Mouse (Mus musculus) heart, embryonic 15.5 days (tissue): ENCODE results near the gene Syncrip. TPM values are rescaled to one million over a fixed set of nuclear protein-coding genes. Genes with fewer than 3 reads are reported as not detected.

ENCODE experiments used
- ATAC-seq: fragments of 200-750 bp; cut with Nextera tagmentation; replicated peaks from 2 replicates; pipeline ENCODE4 v1.8.0; 2017; ENCODE audit warnings: low read depth, moderate TSS enrichment; ENCODE audit not compliant: insufficient number of reproducible peaks, insufficient read depth, low FRiP score
- H3K27ac ChIP-seq: fragments of 300-500 bp; sonication (generic); 2 replicates; pipeline ENCODE4 v1.5.1; 2015; ENCODE audit warnings: mild to moderate bottlenecking, inconsistent platforms
- H3K27me3 ChIP-seq: fragments of 300-500 bp; sonication (generic); 2 replicates; pipeline ENCODE4 v1.6.1; 2015; ENCODE audit warnings: inconsistent platforms
- H3K36me3 ChIP-seq: fragments of 300-500 bp; sonication (generic); 2 replicates; pipeline ENCODE4 v1.6.1; 2015; ENCODE audit warnings: mild to moderate bottlenecking, inconsistent platforms
- H3K4me1 ChIP-seq: fragments of 300-500 bp; sonication (generic); replicated peaks from 2 replicates; pipeline ENCODE4 v1.6.1; 2015; ENCODE audit warnings: inconsistent platforms
- H3K4me2 ChIP-seq: fragments of 300-500 bp; sonication (generic); 2 replicates; pipeline ENCODE4 v1.6.1; 2015; ENCODE audit warnings: inconsistent platforms, mild to moderate bottlenecking, moderate library complexity
- H3K4me3 ChIP-seq: fragments of 300-500 bp; sonication (generic); 2 replicates; pipeline ENCODE4 v1.5.1; 2015; ENCODE audit warnings: mild to moderate bottlenecking, inconsistent platforms
- H3K9ac ChIP-seq: fragments of 300-500 bp; sonication (generic); 2 replicates; pipeline ENCODE4 v1.6.1; 2015; ENCODE audit warnings: mild to moderate bottlenecking, inconsistent platforms
- H3K9me3 ChIP-seq: fragments of 300-500 bp; sonication (generic); replicated peaks from 2 replicates; pipeline ENCODE4 v1.6.1; 2016; ENCODE audit warnings: inconsistent platforms
- WGBS: fragments of 180-500 bp; shearing (Covaris S2); methylation state at CpG from one replicate; pipeline ENCODE4 v1.1.7; 2015; ENCODE audit warnings: mixed read lengths; 5-methylcytosine and 5-hydroxymethylcytosine counted together
- polyA plus RNA-seq: library from polyadenylated mRNA; unstranded; fragments of >200 nt; fragmentation: Nextera tagmentation; extraction: Ambion mirVana; gene quantifications from 2 replicates; pipeline ENCODE4 v1.2.1, GENCODE M21; 2015

Gene Syncrip
- polyA plus RNA-seq, 1 experiment from 2014 or later = 52.1 TPM

- Histone ChIP-seq H3K4me1 (peaks cover 11% of the 10 kb centered on the region), H3K27me3 (no peaks in the 10 kb centered on the region), H3K9me3 (no peaks in the 10 kb centered on the region), H3K27ac (no peak overlapping the region), H3K4me3 (peak overlapping the region; percentile 81), H3K9ac (0 out of 2 replicates have a peak overlapping the region, but pooled peaks have one; percentile 15), H3K36me3 (peaks cover 17% of the 10 kb centered on the region; the same call in 1 of the 2 replicates), H3K4me2 (peak overlapping the region; percentile 68)
- no peak for ATAC-seq
- WGBS = 24% methylated on average over 4 of the region's 4 CpGs
These were observed 38.6 kb upstream of the Syncrip start for GRCm38 (mm10) chr9:88520849-88521483.

DNA sequence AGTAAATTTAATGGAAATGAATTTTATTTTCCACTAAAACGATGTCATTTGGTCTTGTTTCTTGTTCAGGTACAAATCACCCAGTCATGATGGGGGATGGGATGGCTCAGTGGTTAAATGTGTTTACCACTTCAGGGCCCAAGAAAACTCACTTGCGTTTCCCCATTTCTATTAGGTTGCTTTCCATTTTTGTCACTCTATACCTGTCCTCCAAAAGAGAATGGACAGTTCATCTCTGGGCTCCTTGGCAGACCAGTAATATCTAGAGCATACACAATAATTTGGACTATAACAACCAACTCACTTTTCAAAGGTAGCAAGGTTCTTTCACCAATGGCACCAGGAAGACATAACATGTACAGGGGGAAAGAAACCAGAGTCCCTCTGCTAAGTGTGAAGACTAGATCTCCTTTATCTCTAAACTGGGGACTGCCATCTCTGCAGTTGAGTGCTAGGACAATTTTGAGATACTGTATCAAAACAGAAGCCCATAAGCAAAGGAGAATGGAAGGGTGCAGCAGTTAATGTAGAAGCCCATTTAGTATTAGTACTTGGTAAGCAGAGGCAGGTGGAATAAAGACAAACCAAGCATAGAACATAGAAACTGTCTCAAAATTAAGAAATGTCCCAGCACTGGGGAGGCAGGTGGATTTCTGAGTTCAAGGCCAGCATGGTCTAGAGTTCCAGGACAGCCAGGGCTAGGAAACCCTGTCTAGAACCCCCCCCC is 37.9 kb upstream of the Syncrip start:
- peak overlapping the region; percentile 68 for H3K4me2 ChIP-seq
- H3K27me3 ChIP-seq = no peaks in the 10 kb centered on the region
- peak overlapping the region; percentile 81; the same call in 1 of the 2 replicates for H3K4me3 ChIP-seq
- 38% methylated on average over 2 of the region's 2 CpGs for WGBS
- H3K4me1 ChIP-seq = peaks cover 11% of the 10 kb centered on the region
- H3K27ac ChIP-seq = no peak overlapping the region
- no peak for ATAC-seq
- H3K9ac ChIP-seq = 0 out of 2 replicates have a peak overlapping the region, but pooled peaks have one; percentile 15
- H3K36me3 ChIP-seq = peaks cover 17% of the 10 kb centered on the region; the same call in 1 of the 2 replicates
- no peaks in the 10 kb centered on the region for H3K9me3 ChIP-seq

GRCm38 (mm10) chr9:88519390-88520121 is 37.2 kb upstream of the Syncrip start:
- no peaks in the 10 kb centered on the region for H3K9me3 ChIP-seq
- H3K4me3 ChIP-seq = no peak overlapping the region
- no peaks in the 10 kb centered on the region for H3K27me3 ChIP-seq
- no peak overlapping the region for H3K9ac ChIP-seq
- H3K4me1 ChIP-seq = peaks cover 11% of the 10 kb centered on the region
- H3K27ac ChIP-seq = peak overlapping the region; percentile 33; the same call in 1 of the 2 replicates
- no peak for ATAC-seq
- no peak overlapping the region for H3K4me2 ChIP-seq
- H3K36me3 ChIP-seq = peaks cover 17% of the 10 kb centered on the region; the same call in 1 of the 2 replicates

- Histone ChIP-seq H3K27me3 (no peaks in the 10 kb centered on the region), H3K9me3 (no peaks in the 10 kb centered on the region), H3K36me3 (peaks cover 17% of the 10 kb centered on the region; the same call in 1 of the 2 replicates), H3K4me2 (no peak overlapping the region), H3K4me3 (no peak overlapping the region), H3K9ac (no peak overlapping the region), H3K4me1 (peaks cover 9% of the 10 kb centered on the region), H3K27ac (no peak overlapping the region)
- no peak for ATAC-seq
- 70% methylated on average over 3 of the region's 3 CpGs for WGBS
These were observed 34.1 kb upstream of the Syncrip start for GRCm38 (mm10) chr9:88516361-88516995.

DNA sequence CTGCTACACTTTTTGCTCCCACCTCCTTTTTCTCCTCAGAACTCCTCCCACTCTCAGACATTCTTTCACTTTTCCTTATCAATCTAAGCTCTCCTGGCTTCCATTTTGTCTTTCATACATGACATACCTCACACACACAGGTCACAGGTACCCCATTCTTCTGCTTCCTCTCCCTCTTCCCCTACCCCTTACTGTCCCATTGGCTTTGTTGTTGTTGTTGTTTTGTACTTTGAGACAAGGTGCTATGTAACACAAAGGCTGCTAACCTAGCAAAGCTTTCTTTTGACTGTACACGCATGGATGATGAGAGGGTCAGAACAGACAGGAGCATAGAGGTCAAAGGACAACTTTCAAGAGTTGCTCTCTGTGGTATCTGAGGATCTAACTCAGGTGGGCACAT is 33.2 kb upstream of the Syncrip start:
- 65% methylated on average over 1 of the region's 1 CpGs for WGBS
- Histone ChIP-seq H3K27ac (no peak overlapping the region), H3K36me3 (peaks cover 11% of the 10 kb centered on the region; the same call in 1 of the 2 replicates), H3K4me2 (no peak overlapping the region), H3K27me3 (no peaks in the 10 kb centered on the region), H3K4me3 (no peak overlapping the region), H3K4me1 (peaks cover 2% of the 10 kb centered on the region), H3K9ac (no peak overlapping the region), H3K9me3 (no peaks in the 10 kb centered on the region)
- ATAC-seq = no peak

DNA sequence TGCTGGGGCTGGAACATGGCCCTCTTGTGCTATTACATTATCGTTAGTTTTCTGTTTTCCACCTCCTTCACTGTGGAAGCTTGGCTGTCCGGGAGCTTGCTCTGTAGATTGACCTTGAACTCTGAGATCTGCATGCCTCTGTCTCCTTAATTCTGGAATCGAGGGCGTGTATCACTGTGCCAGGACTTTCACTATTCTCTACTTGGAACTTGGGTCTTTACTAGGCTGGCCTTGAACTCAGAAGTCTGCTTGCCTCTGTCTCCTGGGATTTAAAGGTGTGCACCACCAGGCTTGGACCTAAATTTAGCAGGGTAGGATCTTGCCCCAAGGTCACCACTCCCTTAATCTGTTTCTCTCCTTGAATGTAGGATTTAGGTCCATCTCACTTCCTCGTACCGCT is 19.5 kb upstream of the Syncrip start:
- H3K4me2 ChIP-seq = no peak overlapping the region
- no peak for ATAC-seq
- H3K9me3 ChIP-seq = no peaks in the 10 kb centered on the region

GRCm38 (mm10) chr9:88500112-88500511 is 17.7 kb upstream of the Syncrip start:
- H3K9me3 ChIP-seq = no peaks in the 10 kb centered on the region

More for the DNA sequence above, 19.5 kb upstream of the Syncrip start:
- H3K27me3 ChIP-seq = no peaks in the 10 kb centered on the region
- H3K36me3 ChIP-seq = no peaks in the 10 kb centered on the region
- no peak overlapping the region for H3K27ac ChIP-seq
- H3K9ac ChIP-seq = no peak overlapping the region
- no peaks in the 10 kb centered on the region for H3K4me1 ChIP-seq
- 87% methylated on average over 6 of the region's 6 CpGs for WGBS
- no peak overlapping the region for H3K4me3 ChIP-seq

GRCm38 (mm10) chr9:88492522-88492921 is 10.1 kb upstream of the Syncrip start:
- no peak for ATAC-seq

More at GRCm38 (mm10) chr9:88500112-88500511, 17.7 kb upstream of the Syncrip start:
- no peaks in the 10 kb centered on the region for H3K4me1 ChIP-seq
- no peak for ATAC-seq
- H3K4me3 ChIP-seq = no peak overlapping the region
- 58% methylated on average over 2 of the region's 2 CpGs for WGBS
- H3K27ac ChIP-seq = no peak overlapping the region
- H3K9ac ChIP-seq = no peak overlapping the region
- no peak overlapping the region for H3K4me2 ChIP-seq
- H3K27me3 ChIP-seq = no peaks in the 10 kb centered on the region
- H3K36me3 ChIP-seq = no peaks in the 10 kb centered on the region

GRCm38 (mm10) chr9:88484531-88484930 is 2.2 kb upstream of the Syncrip start:
- no peaks in the 10 kb centered on the region for H3K27me3 ChIP-seq
- H3K4me3 ChIP-seq = no peak overlapping the region
- peaks cover 21% of the 10 kb centered on the region for H3K4me1 ChIP-seq
- peak overlapping the region; percentile 63; the same call in 1 of the 2 replicates for H3K4me2 ChIP-seq
- peak overlapping the region; percentile 100 for H3K27ac ChIP-seq
- H3K36me3 ChIP-seq = no peaks in the 10 kb centered on the region
- WGBS = 24% methylated on average over 6 of the region's 6 CpGs
- no peak for ATAC-seq
- no peaks in the 10 kb centered on the region for H3K9me3 ChIP-seq
- no peak overlapping the region for H3K9ac ChIP-seq

More at GRCm38 (mm10) chr9:88492522-88492921, 10.1 kb upstream of the Syncrip start:
- Histone ChIP-seq H3K4me3 (no peak overlapping the region), H3K9me3 (no peaks in the 10 kb centered on the region), H3K27me3 (no peaks in the 10 kb centered on the region), H3K27ac (no peak overlapping the region), H3K4me1 (no peaks in the 10 kb centered on the region; the same call in 1 of the 2 replicates), H3K36me3 (no peaks in the 10 kb centered on the region), H3K9ac (no peak overlapping the region), H3K4me2 (no peak overlapping the region)
- WGBS = 27% methylated on average over 1 of the region's 1 CpGs

- Histone ChIP-seq H3K4me2 (peak overlapping the region; percentile 63), H3K4me1 (peaks cover 21% of the 10 kb centered on the region), H3K27ac (peak overlapping the region; percentile 100), H3K9ac (peak overlapping the region; percentile 77), H3K4me3 (peak overlapping the region; percentile 99), H3K9me3 (no peaks in the 10 kb centered on the region), H3K36me3 (peaks cover under 1% of the 10 kb centered on the region; the same call in 1 of the 2 replicates), H3K27me3 (no peaks in the 10 kb centered on the region)
- no peak for ATAC-seq
- 1% methylated on average over 44 of the region's 52 CpGs for WGBS
These were observed 539 bp upstream of the Syncrip start for GRCm38 (mm10) chr9:88482829-88483396.
